25 mouse cellular contexts compared by ENCODE assay signal in genomic region chr6:98808046-98808445, GRCm38 (mm10).
DNase-seq lines count a peak whose midpoint lies in the region; ATAC-seq lines count a peak whose summit lies in the region.
"Had no signal": no experiment of that assay in that cellular context is flagged by ENCODE, and none has a peak within 500 bp of the region (broad histone marks: within the 10 kb centered on the region; RNA-seq: fewer than 3 reads in every experiment).

No protein-coding gene starts in this region.

- intact Hi-C loops in left cerebral cortex, postnatal 25 days (cut with DNase I): no loop called here

- no peaks in the 10 kb centered on the region for H3K4me1 ChIP-seq in hindbrain, embryonic 12.5 days
- H3K4me1 ChIP-seq: embryonic facial prominence, embryonic 12.5 days; embryonic facial prominence, embryonic 15.5 days; heart, embryonic 10.5 days; heart, embryonic 13.5 days; hindbrain, embryonic 15.5 days had no signal

- no peaks in the 10 kb centered on the region for H3K27me3 ChIP-seq in hindbrain, embryonic 12.5 days
- H3K27me3 ChIP-seq: embryonic facial prominence, embryonic 12.5 days; embryonic facial prominence, embryonic 15.5 days; heart, embryonic 13.5 days; hindbrain, embryonic 15.5 days had no signal

- 93% methylated on average over 1 of the region's 1 CpGs for WGBS in hindbrain, embryonic 12.5 days

- H3K4me2 ChIP-seq in hindbrain, embryonic 12.5 days (replicated peaks): no peak overlapping the region
- H3K4me2 ChIP-seq: embryonic facial prominence, embryonic 12.5 days; embryonic facial prominence, embryonic 15.5 days; heart, embryonic 13.5 days; hindbrain, embryonic 15.5 days had no signal

- H3K36me3 ChIP-seq in hindbrain, embryonic 12.5 days: no peaks in the 10 kb centered on the region
- H3K36me3 ChIP-seq: embryonic facial prominence, embryonic 12.5 days; embryonic facial prominence, embryonic 15.5 days; heart, embryonic 10.5 days; heart, embryonic 13.5 days; hindbrain, embryonic 15.5 days had no signal

- no peak for ATAC-seq in CD4-positive, CD25-positive, alpha-beta regulatory T cell, adult 4 months
- ATAC-seq in hindbrain, embryonic 12.5 days (ENCODE audit: low FRiP score): no peak
- ATAC-seq: forebrain, embryonic 14.5 days; forebrain, postnatal 0 days had no signal

- H3K9me3 ChIP-seq in hindbrain, embryonic 12.5 days (replicated peaks): 0 out of 2 replicates have a peak, but pooled peaks cover under 1% of the 10 kb centered on the region
- H3K9me3 ChIP-seq: embryonic facial prominence, embryonic 12.5 days; embryonic facial prominence, embryonic 15.5 days; heart, embryonic 10.5 days; heart, embryonic 13.5 days; hindbrain, embryonic 15.5 days had no signal

- H3K27ac ChIP-seq in hindbrain, embryonic 12.5 days: no peak overlapping the region
- H3K27ac ChIP-seq: embryonic facial prominence, embryonic 12.5 days; embryonic facial prominence, embryonic 15.5 days; gastrocnemius, adult 2 months; heart, adult 2 months; heart, embryonic 10.5 days; heart, embryonic 13.5 days; hindbrain, embryonic 15.5 days had no signal

- no peak overlapping the region for H3K9ac ChIP-seq in hindbrain, embryonic 12.5 days
- H3K9ac ChIP-seq: embryonic facial prominence, embryonic 12.5 days; embryonic facial prominence, embryonic 15.5 days; forebrain, postnatal 0 days; heart, embryonic 13.5 days; hindbrain, embryonic 15.5 days had no signal

- DNase-seq in CD4-positive, CD25-positive, alpha-beta regulatory T cell, adult 2 months (ENCODE audit: low read depth, low spot score): peak; percentile 32
- DNase-seq in thymus, postnatal 0 days (ENCODE audit: low spot score): peak; percentile 25
- peak; percentile 37 for DNase-seq in thymus, postnatal 25 days
- DNase-seq in left cerebral cortex, postnatal 25 days (ENCODE audit: low spot score in 2 of 2): no peak
- DNase-seq in testis, postnatal 10 days (ENCODE audit: low spot score): no peak
- DNase-seq in gastrocnemius, adult 8-10 months (ENCODE audit: low spot score in 2 of 2): no peak
- DNase-seq: adrenal gland, postnatal 10 days; cerebellum, adult 11 months; cerebellum, adult 2 months; cerebellum, adult 9-11 months; cerebellum, postnatal 25 days; forebrain, postnatal 0 days; gastrocnemius, adult 2 months; gastrocnemius, postnatal 25 days; heart, adult 2 months; heart, postnatal 14 days; heart, postnatal 4 days had no signal

- no peak overlapping the region for H3K4me3 ChIP-seq in hindbrain, embryonic 12.5 days
- H3K4me3 ChIP-seq: embryonic facial prominence, embryonic 12.5 days; embryonic facial prominence, embryonic 15.5 days; gastrocnemius, adult 2 months; heart, adult 2 months; heart, embryonic 10.5 days; heart, embryonic 13.5 days; hindbrain, embryonic 15.5 days had no signal

Comparison
In these comparisons a context has a peak if more than half of its experiments do, and no peak if none do; other contexts are left out.
1. DNase-seq: peak in CD4-positive, CD25-positive, alpha-beta regulatory T cell, adult 2 months (single experiment), thymus, postnatal 0 days (single experiment) and thymus, postnatal 25 days (single experiment); none in left cerebral cortex, postnatal 25 days (0 of 2), testis, postnatal 10 days (single experiment) and gastrocnemius, adult 8-10 months (0 of 2).